Mouse (Mus musculus) embryo, embryonic 10 days (tissue): ENCODE results near the gene H2al2b.
"Not testable (repeated sequence)": the region's sequence is repeated elsewhere in the genome, so short reads cannot be mapped to it uniquely, and the experiment has no call there.

Experiments used
- DNase-seq: peaks from one replicate; pipeline ENCODE4 v3.0.0-alpha.2; 2015; ENCODE audit warnings: low spot score

The H2al2b gene

GRCm38 (mm10) chrY:2720574-2720973 lies at the start of gene H2al2b:
Gene H2al2b, minus strand, starts transcription at chrY:2720674.
- DNase-seq, result not testable (repeated sequence)
